Mouse (Mus musculus) granulocyte monocyte progenitor cell, adult 5-6 weeks (primary cell): ENCODE results near the gene Gm4737. TPM values are rescaled to one million over a fixed set of nuclear protein-coding genes. Genes with fewer than 3 reads are reported as not detected.

Experiments used
- total RNA-seq, 2 experiments: library from RNA; stranded (forward) in 1 of 2; stranded (reverse) in 1 of 2; fragments of 200-712, 200-1000 nt in 1 of 2; fragments of >200 nt in 1 of 2; fragmentation: Nextera tagmentation in 1 of 2; gene quantifications; 2 replicates each; pipeline ENCODE4 v1.2.3; 2014 to 2017

Gene Gm4737
- total RNA-seq, 2 experiments from 2014 or later = 3.7 to 22.8 TPM

Other genes starting within 250 kb of the Gm4737 start
- gene Phldb2, start 201.5 kb downstream of the Gm4737 start, total RNA-seq (2014; fragmentation: Nextera tagmentation) = 1.4 and 9.0 TPM in 2 replicates
- 3.1 and 4.3 TPM in 2 replicates for gene Phldb2, start 201.5 kb downstream of the Gm4737 start, total RNA-seq (2017)
- gene Plcxd2, start 144.9 kb downstream of the Gm4737 start, total RNA-seq (2014; fragmentation: Nextera tagmentation) = 2.4 and 2.8 TPM in 2 replicates
- gene Plcxd2, start 144.9 kb downstream of the Gm4737 start, total RNA-seq (2017) = 5.3 and 5.8 TPM in 2 replicates
- 0.92 TPM in 1 of 2 replicates, not detected in the other for gene Cd96, start 34.8 kb downstream of the Gm4737 start, total RNA-seq (2014; fragmentation: Nextera tagmentation)
- 1.1 and 2.3 TPM in 2 replicates for gene Cd96, start 34.8 kb downstream of the Gm4737 start, total RNA-seq (2017)